Mouse (Mus musculus): ENCODE results near the gene Rtel1.

GRCm38 (mm10) chr2:181375787-181376186 lies 56.2 kb downstream of the Rtel1 start:
- TF ChIP-seq GATA1 (IDR thresholded peaks at IDR 0.05; ENCODE audit: borderline replicate concordance, low read length) (no peak), FLI1 (IDR thresholded peaks at IDR 0.05; ENCODE audit: low read length) (no peak)

All from megakaryocyte, embryonic 14.5 days (primary cell).